In genomic region chr5:142502414-142502813, GRCm38 (mm10) we compare ENCODE assay signal across 8 mouse cellular contexts. TPM values are rescaled to one million over a fixed set of nuclear protein-coding genes. Genes with fewer than 3 reads are reported as not detected.
DNase-seq lines count a peak whose midpoint lies in the region; ATAC-seq and TF ChIP-seq lines count a peak whose summit lies in the region.

No protein-coding gene starts in this region.

- WGBS in hindbrain, embryonic 13.5 days = 0% methylated on average over 3 of the region's 3 CpGs
- 2% methylated on average over 3 of the region's 3 CpGs for WGBS in lung, postnatal 0 days

- peak; percentile 93 for TF ChIP-seq CTCF in lung, postnatal 0 days (IDR thresholded peaks at IDR 0.05)

- peaks cover 4% of the 10 kb centered on the region; the same call in 1 of the 2 replicates for H3K36me3 ChIP-seq in hindbrain, embryonic 13.5 days
- H3K36me3 ChIP-seq in lung, postnatal 0 days (ENCODE audit: insufficient read depth, low read length) = no peaks in the 10 kb centered on the region

- no peak overlapping the region for H3K27ac ChIP-seq in hindbrain, embryonic 13.5 days
- H3K27ac ChIP-seq in lung, postnatal 0 days (ENCODE audit: low read length) = no peak overlapping the region

- TF ChIP-seq EP300 in lung, postnatal 0 days (IDR thresholded peaks at IDR 0.05) = no peak

- no peak overlapping the region for H3K4me3 ChIP-seq in hindbrain, embryonic 13.5 days
- H3K4me3 ChIP-seq in lung, postnatal 0 days (ENCODE audit: low read depth, low read length) = no peak overlapping the region

- peak; percentile 38 for DNase-seq in T-cell, adult 2 months (ENCODE audit: low spot score)
- DNase-seq in cerebellum, postnatal 25 days = peak; percentile 87 to 92
- DNase-seq in frontal cortex, postnatal 25 days (ENCODE audit: low spot score in 2 of 2) = peak; percentile 68 to 75
- peak; percentile 79 to 90 for DNase-seq in layer of hippocampus, postnatal 14 days (ENCODE audit: low spot score in 2 of 2)
- peak; percentile 96 for DNase-seq in lung, postnatal 0 days (ENCODE audit: low spot score)
- peak; percentile 83 for DNase-seq in retina, adult 2 months (ENCODE audit: low read depth, low spot score)
- peak; percentile 59 for DNase-seq in thymus, postnatal 25 days

- no peaks in the 10 kb centered on the region for H3K27me3 ChIP-seq in hindbrain, embryonic 13.5 days
- no peaks in the 10 kb centered on the region for H3K27me3 ChIP-seq in lung, postnatal 0 days (replicated peaks; ENCODE audit: insufficient read depth, low read length)

- H3K9me3 ChIP-seq in hindbrain, embryonic 13.5 days = no peaks in the 10 kb centered on the region
- H3K9me3 ChIP-seq in lung, postnatal 0 days (ENCODE audit: low read length) = no peaks in the 10 kb centered on the region

- H3K4me2 ChIP-seq in hindbrain, embryonic 13.5 days = no peak overlapping the region
- no peak overlapping the region for H3K4me2 ChIP-seq in lung, postnatal 0 days (replicated peaks; ENCODE audit: low read depth, low read length)

- peak; percentile 89 for ATAC-seq in hindbrain, embryonic 13.5 days (ENCODE audit: low FRiP score)
- ATAC-seq in lung, postnatal 0 days = peak; percentile 93

- no peak overlapping the region for H3K9ac ChIP-seq in hindbrain, embryonic 13.5 days
- no peak overlapping the region for H3K9ac ChIP-seq in lung, postnatal 0 days (replicated peaks; ENCODE audit: low read depth)

- H3K4me1 ChIP-seq in hindbrain, embryonic 13.5 days (replicated peaks) = peaks cover 23% of the 10 kb centered on the region
- H3K4me1 ChIP-seq in lung, postnatal 0 days (ENCODE audit: insufficient read depth, low read depth, low read length) = no peaks in the 10 kb centered on the region

RNA-seq across cellular contexts. Expression of gene Papolb, which starts 27.5 kb away (rescaled TPM):
- polyA plus RNA-seq in hindbrain, embryonic 13.5 days (2015; fragmentation: Nextera tagmentation; extraction: Ambion mirVana) = 0.23 and 0.31 TPM in 2 replicates
- under 1 TPM; 0.38 to 0.85 TPM for total RNA-seq in layer of hippocampus, postnatal 14 days (2021)
- polyA plus RNA-seq in lung, postnatal 0 days (2015; fragmentation: Nextera tagmentation; extraction: Ambion mirVana) = 0.12 and 0.15 TPM in 2 replicates

RNA-seq across cellular contexts. Expression of gene Ap5z1, which starts 38.7 kb away (rescaled TPM):
- 12.8 and 15.2 TPM in 2 replicates for polyA plus RNA-seq in hindbrain, embryonic 13.5 days (2015; fragmentation: Nextera tagmentation; extraction: Ambion mirVana)
- 10 to 100 TPM; 18.3 to 19.1 TPM for total RNA-seq in layer of hippocampus, postnatal 14 days (2021)
- 6.2 and 7.2 TPM in 2 replicates for polyA plus RNA-seq in lung, postnatal 0 days (2015; fragmentation: Nextera tagmentation; extraction: Ambion mirVana)

RNA-seq across cellular contexts. Expression of gene Radil, which starts 48.5 kb away (rescaled TPM):
- 12.9 and 15.7 TPM in 2 replicates for polyA plus RNA-seq in hindbrain, embryonic 13.5 days (2015; fragmentation: Nextera tagmentation; extraction: Ambion mirVana)
- 10 to 100 TPM; 12.8 to 13.4 TPM for total RNA-seq in layer of hippocampus, postnatal 14 days (2021)
- 13.5 and 14.5 TPM in 2 replicates for polyA plus RNA-seq in lung, postnatal 0 days (2015; fragmentation: Nextera tagmentation; extraction: Ambion mirVana)

Comparison
In these comparisons a context has a peak if more than half of its experiments do, and no peak if none do; other contexts are left out.
1. DNase-seq: peak in every context shown above with its lines; median percentile 96 in lung, postnatal 0 days; 90 in cerebellum, postnatal 25 days; 84 in layer of hippocampus, postnatal 14 days; 83 in retina, adult 2 months; 72 in frontal cortex, postnatal 25 days; 59 in thymus, postnatal 25 days; 38 in T-cell, adult 2 months.